Mouse (Mus musculus): ENCODE results near the gene Dmap1. TPM values are rescaled to one million over a fixed set of nuclear protein-coding genes. Genes with fewer than 3 reads are reported as not detected.

Dmap1 gene
- total RNA-seq, 2 experiments from 2014 or later, result 18.3 to 19.0 TPM

DNA sequence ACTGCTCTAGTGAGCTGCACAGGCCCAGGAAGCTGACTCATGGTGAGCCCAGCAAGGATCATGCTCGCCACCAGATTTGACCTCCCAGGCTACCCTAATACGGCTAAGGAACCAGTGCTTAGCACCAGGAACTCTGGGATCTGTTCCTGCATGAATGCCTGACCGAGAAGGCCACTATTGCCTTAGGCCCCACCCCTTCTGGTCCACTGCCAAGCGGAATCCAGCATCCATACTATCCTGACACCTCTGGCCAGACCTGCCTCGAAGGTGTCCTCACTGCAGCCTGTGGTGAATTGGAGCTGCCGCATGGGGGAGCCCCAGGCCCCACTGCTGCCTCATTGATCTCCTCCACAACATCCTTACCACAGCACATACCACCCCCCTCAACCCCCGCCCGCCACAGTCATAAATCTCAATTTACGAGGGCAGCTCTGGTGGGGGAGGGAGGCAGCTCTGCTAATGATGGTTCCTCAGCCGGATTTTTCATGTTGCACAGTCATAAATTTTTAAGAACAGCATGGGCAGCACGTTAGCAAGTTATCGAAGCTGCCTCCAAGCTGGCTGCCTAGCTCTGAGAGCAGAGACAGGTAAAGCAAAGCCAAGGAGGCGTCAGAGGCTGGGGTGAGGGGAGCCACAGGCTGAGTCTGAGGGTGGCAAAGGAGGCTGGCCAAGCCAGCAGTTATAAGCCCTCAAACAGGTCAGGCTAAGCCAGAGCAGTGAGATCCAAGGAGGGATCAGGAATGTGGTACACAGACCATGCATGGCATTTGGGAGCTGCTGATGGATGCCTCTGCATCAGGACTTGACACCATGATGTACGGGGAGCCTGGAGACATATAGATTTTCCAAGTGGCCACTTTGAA lies 23.3 kb downstream of the Dmap1 start:
- no peak for DNase-seq (ENCODE audit: low spot score)
- intact Hi-C loops (cut with DNase I), result no loop called here

DNA sequence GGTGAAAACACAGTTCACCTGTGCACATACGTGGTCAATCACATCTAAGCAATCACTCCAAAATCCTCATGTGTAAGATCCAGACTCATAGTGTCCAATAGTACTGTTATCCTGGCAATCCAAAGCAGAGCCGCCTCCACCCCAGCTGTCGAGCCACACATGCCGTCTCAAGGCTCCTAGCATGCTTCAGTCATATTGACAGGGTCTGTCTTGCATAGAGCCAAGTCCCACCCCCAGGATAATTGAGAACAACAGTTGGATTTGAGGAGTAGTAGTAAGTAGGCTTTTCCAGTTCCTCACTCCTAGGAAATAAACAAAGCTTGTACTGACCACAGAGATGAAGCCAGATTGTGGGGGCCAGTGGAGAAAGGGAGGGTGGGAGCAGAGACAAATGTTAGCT lies 24.4 kb downstream of the Dmap1 start:
- intact Hi-C loops (cut with DNase I), result no loop called here
- DNase-seq (ENCODE audit: low spot score), result no peak

DNA sequence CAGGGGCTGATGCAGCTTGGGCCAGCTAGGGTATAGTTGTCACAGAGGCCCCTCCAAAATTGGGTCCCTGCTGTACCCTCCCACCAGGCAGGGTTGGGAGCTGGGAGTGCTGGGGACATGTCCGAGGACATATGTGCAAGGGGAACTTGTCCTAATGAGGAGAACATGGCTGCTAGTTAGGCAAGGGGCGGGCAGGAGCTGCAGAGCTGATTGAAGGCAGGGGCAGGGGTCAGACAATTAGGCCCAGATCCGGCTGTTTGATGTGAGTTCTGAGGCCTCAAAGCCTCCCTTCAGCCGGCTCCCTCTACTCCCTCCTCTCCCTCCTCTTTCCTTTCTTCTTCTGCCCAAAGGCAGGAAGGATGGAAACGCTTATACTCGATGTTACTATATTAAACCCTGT lies 25.1 kb downstream of the Dmap1 start:
- intact Hi-C loops (cut with DNase I), result no loop called here
- no peak for DNase-seq (ENCODE audit: low spot score)

DNA sequence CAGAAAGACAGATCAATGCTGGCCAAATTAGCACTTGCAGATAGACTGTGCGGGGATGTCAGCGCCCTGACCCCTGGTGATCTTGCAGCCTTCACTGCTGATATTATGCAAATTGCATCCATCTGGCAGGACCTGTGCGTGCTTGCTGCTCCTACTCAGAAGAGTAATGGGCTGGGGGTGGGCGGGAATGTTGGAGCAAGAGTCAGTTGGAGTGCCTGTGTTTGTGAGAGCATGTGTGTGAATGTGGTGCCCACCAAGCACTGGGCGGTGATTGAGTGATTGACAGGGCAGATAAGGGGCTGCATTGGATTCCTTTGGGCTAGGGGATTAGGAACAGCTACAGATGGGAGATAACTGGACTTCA lies 26.6 kb downstream of the Dmap1 start:
- intact Hi-C loops (cut with DNase I), result no loop called here
- DNase-seq (ENCODE audit: low spot score), result no peak

- DNase-seq (ENCODE audit: low spot score), result no peak
- intact Hi-C loops (cut with DNase I), result no loop called here
Observed at GRCm38 (mm10) chr4:117654703-117655499, 27.2 kb downstream of the Dmap1 start.

DNA sequence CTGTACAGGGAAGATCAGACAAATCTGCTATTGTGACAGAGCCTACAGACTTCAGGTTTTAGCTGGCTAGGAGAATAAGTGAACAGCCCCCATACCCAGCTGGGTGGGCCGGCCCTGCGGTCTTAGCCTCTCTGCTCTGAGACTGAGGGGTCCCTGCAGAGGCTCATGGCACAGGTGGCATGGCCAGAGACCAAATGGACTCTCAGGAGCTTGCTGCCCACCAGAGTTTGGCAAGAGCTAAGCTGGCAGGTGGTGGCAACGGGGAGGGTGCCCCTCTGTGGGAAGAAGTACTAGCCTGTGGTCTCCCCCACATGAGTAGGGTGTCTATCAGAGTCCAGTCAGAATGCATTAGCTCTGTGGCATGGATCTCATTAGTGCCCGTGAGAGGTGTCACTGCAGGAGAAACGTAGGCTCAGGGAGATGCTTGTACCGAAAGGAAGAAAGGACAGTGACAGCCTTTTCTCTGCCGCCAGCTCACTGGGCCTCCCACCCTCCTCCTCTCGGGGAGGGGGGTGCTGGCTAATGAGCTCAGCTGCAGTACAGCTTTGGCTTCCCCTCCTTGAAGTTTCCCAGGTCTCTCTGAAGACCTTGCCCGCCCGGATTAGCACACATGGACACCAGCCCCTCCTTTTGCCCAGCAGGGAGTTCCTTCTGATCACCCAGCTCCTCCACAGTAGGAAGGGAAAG lies 27.9 kb downstream of the Dmap1 start:
- no peak for DNase-seq (ENCODE audit: low spot score)
- intact Hi-C loops (cut with DNase I), result no loop called here

DNA sequence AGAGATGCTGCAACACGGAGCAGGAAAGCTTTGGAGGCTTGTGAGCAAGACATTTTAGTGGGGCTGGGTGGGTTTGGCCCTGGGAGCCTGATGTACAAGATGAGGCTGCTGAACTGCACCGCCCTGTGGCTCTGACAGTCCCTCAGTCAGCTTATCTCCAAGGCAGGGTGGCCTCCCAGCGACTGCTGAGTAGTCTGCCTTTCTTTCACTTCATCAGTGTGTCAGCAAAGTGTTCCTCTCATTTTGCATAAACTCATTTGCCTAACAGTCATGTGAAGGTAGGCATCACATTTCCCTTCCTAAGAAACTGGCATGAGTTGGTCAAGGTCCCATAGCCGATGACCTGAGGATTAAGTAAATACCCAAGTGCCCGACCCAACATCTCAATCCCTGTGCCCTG lies 29.3 kb downstream of the Dmap1 start:
- no peak for DNase-seq (ENCODE audit: low spot score)
- intact Hi-C loops (cut with DNase I), result no loop called here

DNA sequence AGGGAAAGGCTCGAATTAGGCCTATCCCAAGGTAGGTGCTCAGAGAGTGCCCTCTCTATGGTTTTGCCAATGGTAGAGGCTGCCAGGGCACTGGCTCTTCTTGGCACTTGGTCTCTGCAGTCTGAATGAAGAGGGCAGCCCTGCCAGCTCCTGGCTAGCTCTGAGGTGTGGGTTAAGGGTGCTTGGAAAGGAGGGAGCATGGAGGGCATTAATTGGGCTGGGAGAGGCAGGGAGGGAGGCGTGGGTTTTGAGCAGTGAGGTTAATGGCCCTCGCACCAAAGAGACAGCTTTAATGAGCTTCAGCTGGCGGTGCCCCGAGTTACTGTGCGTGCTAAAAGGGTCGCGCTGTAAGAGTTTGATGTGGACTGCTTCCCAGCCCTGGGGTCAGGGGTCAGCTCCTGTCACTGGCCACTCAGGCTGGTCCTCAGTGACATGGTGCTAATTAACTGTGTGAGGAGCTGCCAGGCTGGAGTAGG lies 30.4 kb downstream of the Dmap1 start:
- intact Hi-C loops (cut with DNase I), result no loop called here
- no peak for DNase-seq (ENCODE audit: low spot score)

GRCm38 (mm10) chr4:117646926-117647755 lies 34.9 kb downstream of the Dmap1 start:
- DNase-seq (ENCODE audit: low spot score), result no peak

DNA sequence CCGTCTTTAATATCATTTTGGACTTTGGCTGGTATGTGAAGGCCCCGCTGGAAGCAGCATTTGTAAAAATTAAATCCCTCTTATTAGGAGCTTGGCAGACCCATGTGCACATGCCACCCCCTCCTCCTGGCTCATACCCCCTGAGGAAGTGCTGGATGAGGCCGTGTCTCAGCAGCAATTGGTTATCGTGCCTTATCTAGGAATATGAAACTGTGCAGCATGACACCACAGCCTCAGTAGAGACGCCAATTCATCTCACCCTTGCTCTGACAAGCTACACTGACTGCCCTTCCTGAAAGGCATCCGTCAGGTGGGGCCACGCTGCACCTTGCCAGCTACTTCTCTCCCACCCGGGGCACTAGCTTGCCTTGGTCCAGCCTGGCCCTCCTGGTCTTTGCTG lies 35.6 kb downstream of the Dmap1 start:
- no peak for DNase-seq (ENCODE audit: low spot score)

More at GRCm38 (mm10) chr4:117646926-117647755, 34.9 kb downstream of the Dmap1 start:
- intact Hi-C loops (cut with DNase I), result no loop called here

DNA sequence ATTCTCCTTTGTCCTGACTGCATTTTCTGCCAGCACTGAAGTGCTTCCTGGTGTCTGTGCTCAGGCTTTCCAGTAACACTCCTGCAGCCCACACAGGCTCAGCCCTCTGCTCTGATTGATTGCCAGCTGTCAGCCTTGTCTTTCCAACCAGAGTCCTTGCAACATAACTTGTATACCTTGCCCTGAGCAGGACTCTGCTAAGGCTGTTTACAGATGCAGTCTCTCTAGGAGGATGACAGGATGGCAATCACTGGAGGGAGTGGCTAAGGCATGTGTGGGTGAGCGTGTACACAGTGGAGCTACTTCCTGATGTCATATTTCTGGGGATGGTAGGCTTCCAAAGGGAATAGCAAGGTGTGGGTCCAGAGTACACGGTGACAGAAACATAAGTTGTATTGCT lies 36.2 kb downstream of the Dmap1 start:
- no peak for DNase-seq (ENCODE audit: low spot score)
- intact Hi-C loops (cut with DNase I), result no loop called here

More for the DNA sequence above, 35.6 kb downstream of the Dmap1 start:
- intact Hi-C loops (cut with DNase I), result no loop called here

DNA sequence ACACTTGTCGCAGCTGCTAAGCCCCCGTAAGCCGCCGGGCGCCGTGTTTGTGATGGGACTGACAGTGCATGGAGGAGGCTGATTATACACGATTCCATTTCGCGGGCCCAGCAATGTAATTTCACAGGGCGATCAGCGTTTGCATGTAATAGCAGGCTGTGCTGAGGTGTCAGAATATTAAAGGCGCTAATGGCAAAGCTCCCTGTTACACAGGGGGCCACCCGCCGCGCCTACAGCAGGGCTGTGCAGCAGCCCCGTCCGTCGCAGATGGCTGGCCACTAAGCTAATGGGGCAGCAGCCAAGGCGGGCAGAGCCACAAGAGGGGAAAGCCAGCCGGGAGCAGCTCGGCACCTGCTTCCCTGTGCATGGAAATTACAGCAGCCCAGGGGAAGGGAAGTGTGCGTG lies 37.0 kb downstream of the Dmap1 start:
- intact Hi-C loops (cut with DNase I), result no loop called here
- no peak for DNase-seq (ENCODE audit: low spot score)

DNA sequence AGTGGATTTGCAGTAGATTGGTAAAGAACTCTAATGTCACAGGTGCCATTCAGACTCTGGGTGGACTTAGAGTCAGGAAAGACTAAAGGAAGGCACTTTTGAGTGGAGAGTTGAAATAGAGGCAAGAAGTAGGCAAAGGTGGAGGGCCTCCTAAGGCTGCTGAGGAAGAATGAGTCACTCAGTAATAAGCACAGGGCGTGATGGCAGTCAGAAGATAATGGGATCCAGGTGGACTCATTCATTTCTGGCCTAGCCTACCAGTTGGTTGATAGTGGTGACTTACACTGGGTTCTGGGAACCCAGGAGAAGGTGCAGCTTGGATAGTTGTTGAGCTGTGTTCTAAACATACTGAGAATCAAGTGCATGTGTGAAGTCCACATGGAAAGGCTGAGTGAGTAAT lies 40.3 kb downstream of the Dmap1 start:
- intact Hi-C loops (cut with DNase I), result no loop called here
- DNase-seq (ENCODE audit: low spot score), result no peak

GRCm38 (mm10) chr4:117640925-117641703 lies 41.0 kb downstream of the Dmap1 start:
- no peak for DNase-seq (ENCODE audit: low spot score)
- intact Hi-C loops (cut with DNase I), result no loop called here

DNA sequence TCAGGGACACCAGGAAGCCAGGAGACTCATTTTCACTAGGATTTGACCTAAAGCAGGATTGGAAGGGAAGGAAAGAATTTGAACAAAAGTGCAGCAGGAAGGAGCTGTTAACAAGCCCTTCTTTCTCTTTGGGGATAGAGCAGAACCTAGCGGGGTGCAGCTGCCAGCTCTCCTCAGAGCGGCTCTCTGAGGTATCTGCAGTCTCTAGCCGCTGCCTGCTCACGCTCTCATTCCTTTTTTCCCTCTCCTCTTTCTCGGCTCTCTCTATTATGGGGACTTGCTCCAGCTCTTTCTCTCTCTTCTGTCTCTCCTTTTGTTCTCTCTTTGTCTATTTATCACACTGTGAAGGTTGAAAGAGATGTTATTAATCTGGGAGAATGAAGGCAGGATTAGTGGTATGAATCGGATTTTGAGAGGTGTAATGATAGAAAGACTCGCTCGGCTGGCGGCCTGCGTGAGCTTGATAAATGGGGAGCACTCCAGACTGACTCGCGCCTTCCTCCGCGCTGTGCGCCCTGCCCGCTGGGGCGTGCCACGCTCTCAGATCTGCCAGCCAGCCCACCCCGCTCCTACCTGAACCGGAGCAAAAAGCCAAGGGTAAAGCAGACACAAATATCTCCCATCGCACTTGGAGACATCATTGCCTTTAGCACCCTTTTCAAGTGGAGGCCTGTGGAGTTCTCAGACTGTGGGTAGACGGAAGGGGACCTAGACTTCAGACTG lies 45.0 kb downstream of the Dmap1 start:
- no peak for DNase-seq (ENCODE audit: low spot score)
- intact Hi-C loops (cut with DNase I), result no loop called here

DNA sequence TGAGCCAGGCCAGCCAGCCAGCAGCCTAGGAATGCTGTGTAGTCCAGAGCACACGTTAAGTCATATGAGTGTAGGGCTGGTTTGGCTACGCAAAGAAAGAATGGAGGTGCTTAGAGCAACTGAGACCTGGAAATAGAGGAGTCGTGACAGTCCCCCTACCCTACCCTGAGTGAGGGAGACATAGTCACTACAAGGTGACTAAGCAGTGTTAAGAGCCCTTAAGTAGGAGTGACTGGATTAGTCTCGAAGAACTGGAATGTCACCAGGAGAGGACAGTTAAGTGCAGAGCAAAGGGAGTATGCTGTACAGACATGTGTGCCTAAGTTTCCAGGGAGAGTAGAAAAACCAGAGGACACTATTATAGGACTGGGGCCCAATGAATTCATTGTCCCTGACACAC lies 45.9 kb downstream of the Dmap1 start:
- DNase-seq (ENCODE audit: low spot score), result no peak
- intact Hi-C loops (cut with DNase I), result no loop called here

GRCm38 (mm10) chr4:117634642-117635041 lies 47.4 kb downstream of the Dmap1 start:
- no peak for DNase-seq (ENCODE audit: low spot score)
- intact Hi-C loops (cut with DNase I), result no loop called here

GRCm38 (mm10) chr4:117633527-117633926 lies 48.5 kb downstream of the Dmap1 start:
- DNase-seq (ENCODE audit: low spot score), result no peak
- intact Hi-C loops (cut with DNase I), result no loop called here

All from heart, postnatal 25 days (tissue).